Mouse (Mus musculus): ENCODE measurements around the gene Ggct.

The Ggct gene

DNA sequence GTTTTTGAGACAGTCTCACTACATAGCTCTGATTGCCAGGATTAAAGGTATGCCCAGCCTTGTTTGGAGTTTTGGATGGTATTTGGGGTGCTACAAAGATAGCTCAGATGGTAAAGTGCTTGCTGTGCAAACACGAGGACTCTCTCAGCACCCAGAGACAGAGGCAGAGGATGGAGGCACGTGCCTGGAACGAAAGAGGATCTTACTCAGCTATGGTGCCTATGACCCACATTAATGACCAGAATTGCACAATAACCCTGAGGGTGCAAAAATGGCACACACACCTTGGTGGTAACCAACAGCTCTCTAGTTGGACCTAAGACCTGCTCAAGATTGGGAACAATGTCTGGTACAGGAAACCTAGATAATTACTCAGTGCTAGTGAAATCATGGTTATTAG, 40.2 kb downstream of the Ggct start:
- no peak for DNase-seq (ENCODE audit: low spot score)

DNA sequence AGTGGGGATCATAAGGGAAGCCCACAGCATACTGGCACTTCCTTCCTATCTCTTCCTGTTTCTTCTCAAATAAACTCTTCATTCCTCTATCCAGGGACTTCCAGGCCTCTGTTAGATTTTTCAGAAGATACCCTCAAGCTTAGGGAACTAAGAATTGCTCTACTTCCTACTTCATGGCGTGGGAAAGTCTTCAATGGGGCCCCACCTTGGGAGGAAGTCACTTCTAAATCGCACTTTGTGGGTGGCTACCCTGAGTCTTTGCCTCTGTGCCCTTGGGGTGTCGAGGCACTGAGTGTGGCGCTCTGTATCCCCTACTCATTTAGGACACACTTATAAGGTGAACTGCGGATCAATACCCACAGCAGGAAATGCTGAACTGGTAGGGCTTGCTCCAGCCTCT, 44.1 kb downstream of the Ggct start:
- DNase-seq (ENCODE audit: low spot score), result no peak

DNA sequence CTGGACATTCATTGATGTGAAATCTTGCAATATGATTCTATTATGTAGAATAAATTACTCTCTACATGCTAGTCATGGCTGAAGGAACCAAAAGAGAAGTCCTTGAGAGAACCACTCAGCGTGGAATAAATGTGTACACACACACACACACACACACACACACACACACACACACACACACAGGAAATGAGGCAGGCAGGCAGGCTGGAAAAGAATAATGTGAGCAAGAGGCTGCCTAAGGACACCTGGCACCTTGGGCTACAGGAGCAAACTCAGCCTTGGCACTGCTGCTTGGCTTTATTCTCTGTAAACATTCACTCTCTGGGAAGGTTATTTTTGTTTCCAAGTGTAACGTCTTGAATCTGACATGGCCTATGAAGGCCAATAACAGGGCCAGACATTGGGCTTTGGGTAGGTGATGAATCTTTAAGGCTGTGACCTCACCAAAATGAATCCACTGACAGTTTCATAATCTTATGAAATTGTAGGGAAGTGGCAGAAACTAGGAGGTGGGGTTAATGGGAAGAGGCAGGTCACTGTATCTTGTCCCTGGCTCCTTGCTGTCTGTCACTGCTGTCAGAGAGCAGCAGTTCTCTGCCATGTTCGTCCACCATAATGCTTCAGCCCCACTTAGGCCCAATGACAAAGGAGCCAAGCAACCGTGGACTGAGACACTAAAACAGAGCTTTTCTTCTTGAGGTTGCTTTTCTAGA, 46.4 kb downstream of the Ggct start:
- no peak for DNase-seq (ENCODE audit: low spot score)

DNA sequence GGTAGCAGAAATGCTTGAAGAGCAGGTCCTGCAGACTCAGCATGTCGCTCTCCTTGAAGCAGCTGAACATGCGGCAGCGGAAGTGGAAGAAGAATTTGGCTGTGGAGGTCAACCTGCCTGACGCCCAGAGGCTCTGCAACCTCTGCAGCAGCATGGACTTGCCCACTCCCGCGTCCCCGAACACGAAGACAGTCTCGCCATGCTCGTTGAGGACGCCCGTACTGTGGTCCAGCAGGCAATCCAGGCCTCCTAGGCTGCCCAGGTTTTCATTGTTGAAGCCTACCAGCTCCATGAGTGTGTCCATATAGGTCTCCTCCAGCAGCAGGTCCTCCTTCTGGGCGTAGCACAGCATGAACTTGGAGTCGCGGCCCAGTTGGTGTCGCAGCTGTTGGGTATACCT, 48.2 kb downstream of the Ggct start:
- DNase-seq (ENCODE audit: low spot score), result no peak

DNA sequence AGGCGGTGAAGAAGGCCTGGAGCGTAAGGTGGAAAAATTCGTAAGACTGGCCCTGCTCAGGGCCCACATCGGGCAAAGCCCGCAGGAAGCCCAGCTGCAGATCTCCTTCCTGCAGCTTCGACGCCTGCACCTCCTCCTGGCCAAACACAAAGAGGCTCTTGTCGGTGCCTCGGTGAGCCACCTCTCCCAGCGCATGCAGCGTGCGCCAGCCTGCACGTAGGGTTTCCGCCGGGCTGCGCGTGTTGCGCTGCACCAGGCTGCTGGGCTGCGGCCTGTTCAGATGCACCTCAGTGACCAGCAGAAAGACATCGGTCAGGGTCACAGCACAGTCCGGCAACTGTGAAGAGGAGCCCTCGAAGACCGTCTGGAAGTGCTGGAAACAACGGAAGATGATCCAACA, 49.0 kb downstream of the Ggct start:
- DNase-seq (ENCODE audit: low spot score), result no peak

DNA sequence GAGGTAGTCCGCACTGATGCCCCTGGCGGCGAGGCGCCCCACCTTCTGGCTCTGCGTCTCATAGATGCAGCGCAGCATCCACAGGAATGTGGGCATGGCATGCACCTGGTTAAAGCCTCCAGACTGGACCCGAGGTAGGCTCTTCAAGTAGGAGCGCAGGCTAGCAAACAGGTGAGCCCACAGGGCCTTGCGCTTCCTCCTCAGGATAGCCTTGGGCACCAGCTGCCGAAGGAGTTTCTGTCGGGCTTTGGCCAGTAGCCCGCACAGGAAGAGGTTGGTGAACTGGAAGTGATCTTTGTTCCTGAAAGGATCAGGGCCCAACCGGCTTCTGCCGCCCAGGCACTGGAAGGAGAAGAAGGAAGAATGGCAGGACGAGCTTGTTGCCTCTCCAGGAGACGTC, 49.5 kb downstream of the Ggct start:
- no peak for DNase-seq (ENCODE audit: low spot score)

DNA sequence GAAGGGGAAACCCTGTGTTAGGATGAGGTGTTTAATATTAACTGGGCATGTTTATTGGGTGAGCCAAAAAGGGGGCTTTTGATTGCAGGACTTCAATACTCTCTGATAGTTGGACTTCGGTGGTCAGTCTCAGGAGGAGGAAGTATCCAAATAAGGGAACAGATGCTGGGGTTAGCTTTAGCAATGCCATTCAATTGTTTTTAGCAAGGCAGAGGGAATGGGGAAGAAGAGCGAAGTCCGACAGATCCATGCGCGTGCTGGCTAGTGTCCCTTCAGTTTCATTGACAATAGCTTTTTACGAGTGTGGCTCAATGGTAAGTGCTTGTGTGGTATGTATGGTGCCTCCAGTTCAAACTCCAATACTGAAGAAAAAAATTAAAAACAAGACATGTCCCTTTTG, 51.6 kb downstream of the Ggct start:
- no peak for DNase-seq (ENCODE audit: low spot score)

DNA sequence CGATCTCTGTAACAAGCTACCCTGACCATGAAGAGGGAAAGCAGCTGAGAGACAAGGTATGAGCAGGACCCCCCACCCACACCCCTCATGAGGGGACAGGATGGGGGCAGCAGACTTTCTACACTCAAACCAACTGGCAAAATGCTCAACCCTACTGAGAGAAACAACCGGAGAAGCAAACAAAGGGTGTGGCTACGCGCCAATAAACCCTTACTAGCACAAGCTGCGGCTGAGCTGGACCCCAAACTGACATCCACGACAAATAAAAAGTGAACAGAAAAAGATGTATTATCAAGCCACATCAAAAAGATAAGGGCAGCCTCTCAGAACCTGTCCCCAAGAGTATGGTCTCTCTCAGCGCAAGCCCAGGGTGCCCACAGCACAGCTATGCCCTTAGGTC, 52.6 kb downstream of the Ggct start:
- DNase-seq (ENCODE audit: low spot score), result no peak

DNA sequence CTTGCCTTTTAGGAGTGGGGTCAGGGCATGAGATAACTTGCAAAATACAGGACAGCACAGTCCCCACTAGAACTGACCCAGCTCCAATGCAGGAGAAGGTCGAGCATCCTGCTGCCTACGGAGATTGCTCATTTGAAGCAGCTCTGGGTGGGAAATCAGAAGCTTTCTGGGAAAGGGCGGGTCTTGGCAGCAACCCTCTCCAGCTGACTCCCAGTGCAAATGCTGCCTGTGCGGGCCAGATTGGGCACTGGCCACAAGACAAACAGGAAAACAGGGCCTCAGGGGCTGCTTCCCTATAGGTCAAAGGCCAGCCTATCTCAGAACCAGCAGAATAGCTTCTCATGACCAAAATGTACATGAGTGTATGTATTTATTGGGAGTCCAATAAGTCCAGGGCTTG, 53.1 kb downstream of the Ggct start:
- peak; percentile 39 for DNase-seq (ENCODE audit: low spot score)

DNA sequence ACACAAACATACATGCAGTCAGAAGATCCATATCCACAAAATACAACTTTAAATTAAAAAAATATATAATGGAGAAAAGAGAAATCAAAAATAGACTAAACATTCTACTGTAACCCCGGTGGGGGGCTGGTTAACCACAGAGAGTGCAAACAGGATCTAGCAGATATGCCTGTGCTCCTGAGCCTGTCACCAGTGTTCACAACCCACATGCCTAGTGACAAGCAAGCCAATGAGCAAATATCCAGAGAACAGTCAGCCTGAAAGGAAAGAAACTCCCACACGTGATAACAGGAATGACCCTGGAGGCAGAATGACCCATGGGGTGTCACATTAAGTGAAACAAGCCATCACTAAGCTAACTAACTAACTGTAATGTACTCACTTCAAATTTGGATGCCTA, 56.3 kb downstream of the Ggct start:
- DNase-seq (ENCODE audit: low spot score), result no peak

DNA sequence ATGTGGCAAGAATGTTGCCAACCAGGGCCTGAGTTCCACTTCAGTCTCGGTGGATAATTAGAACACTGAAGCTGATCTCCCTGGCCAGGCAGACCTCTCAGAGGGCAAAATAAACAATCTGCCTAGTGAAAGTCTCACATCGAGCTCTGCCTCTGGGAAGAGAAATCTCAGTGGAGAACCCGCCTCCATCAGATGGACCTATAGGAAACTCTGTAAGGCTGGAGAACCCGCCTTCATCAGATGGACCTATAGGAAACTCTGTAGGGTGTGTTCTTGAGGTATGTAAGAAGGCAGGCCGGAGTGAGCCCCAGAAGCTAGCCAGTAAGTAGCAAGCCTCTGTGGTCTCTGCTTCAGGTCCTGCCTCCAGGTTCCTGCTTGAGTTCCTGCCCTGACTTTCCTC, 57.8 kb downstream of the Ggct start:
- DNase-seq (ENCODE audit: low spot score), result no peak

DNA sequence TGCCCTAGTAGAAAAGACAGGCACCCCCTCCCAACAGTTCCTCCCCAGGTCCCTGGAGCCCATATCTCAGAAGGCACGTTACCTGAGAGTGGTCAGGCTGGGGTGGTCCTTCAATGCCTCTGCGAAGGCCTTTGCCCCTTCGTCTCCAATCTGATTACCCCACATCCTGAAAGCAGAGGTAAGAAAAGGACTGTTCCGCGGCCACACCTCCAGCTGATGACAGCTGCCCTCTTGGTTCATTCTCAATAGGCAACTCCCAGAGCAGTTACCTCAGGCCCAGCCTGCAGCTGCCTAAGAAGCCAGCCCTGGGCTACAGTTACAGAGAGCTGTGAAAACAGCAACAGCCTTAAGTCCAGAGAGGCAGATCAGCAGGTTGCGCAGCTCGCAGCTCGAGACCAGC, 58.4 kb downstream of the Ggct start:
- no peak for DNase-seq (ENCODE audit: low spot score)

DNA sequence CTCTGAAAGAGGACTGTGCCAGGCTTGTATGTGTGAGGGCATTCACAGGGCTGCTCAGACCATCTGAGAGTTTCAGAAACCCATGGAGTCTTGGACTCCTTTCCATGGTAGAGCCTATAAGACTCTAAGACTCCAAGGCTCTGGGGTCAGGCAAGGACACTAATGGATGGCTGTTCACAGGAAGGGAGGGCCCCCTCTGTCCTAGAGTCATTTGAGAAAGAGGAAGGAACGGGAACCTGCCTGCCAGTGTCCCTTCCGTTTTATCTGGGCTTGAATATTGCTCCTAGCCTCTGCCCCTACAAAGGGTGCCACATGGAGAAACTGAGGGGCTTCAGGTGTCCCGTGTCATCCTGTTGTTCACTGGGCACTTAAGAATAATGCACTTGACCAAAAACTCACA, 58.9 kb downstream of the Ggct start:
- DNase-seq (ENCODE audit: low spot score), result no peak

DNA sequence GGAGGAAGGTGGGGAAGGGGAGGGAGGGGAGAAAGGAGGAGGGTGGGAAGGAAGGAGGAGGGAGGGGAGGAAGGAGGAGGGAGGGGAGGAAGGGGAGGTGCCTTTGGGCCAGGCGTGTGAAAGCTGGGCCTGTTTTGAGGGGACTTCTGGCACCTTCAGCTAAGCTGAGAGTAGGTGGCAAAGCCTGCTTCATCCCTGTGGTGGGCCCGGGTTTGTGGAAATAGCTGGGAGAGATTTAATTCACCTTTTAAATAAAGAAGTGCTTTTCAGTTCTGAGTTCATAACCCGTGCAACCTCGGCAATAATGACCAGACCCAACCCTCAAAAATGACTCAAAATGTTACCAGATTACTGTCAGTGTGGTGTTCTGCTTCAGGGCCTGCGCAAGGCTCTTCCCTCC, 59.5 kb downstream of the Ggct start:
- no peak for DNase-seq (ENCODE audit: low spot score)
